Mouse (Mus musculus): Measurements from ENCODE around the gene Zfp286. TPM values are rescaled to one million over a fixed set of nuclear protein-coding genes. Genes with fewer than 3 reads are reported as not detected.

The Zfp286 gene
- total RNA-seq, 2 experiments from 2014 or later: 2.0 to 2.5 TPM

- DNase-seq (ENCODE audit: low spot score in 2 of 2): no peak
These were observed 78.6 kb downstream of the Zfp286 start for GRCm38 (mm10) chr11:62710657-62711056.

DNA sequence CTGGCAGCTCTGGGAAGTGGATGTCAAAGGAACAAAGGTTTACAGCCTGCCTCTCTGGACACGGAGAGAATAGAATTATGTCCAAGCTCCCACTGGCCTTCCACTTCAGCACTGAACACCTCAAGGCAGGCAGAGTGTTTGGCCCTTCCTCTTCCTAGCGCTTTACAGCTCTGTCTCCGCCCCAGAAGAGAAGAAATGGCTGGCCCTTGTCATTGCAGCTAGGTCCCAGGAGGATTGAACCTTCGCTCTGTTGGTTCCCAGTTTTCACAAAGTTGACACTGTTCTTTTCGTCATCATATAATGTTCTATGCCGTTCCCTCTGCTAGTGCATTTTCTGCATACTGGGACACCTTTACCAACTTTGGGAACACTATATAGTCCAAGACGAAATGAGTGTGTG lies 81.0 kb downstream of the Zfp286 start:
- DNase-seq (ENCODE audit: low spot score in 2 of 2): no peak

- no peak for DNase-seq (ENCODE audit: low spot score in 2 of 2)
These were observed 83.1 kb downstream of the Zfp286 start for GRCm38 (mm10) chr11:62706141-62706540.

Other genes with a start within 250 kb of the Zfp286 start
- gene Ubb, start 238.3 kb downstream of the Zfp286 start, total RNA-seq (2021): 1,000 to 10,000 TPM; 1,040 to 1,434 TPM
- 1 to 10 TPM; 3.4 to 7.2 TPM for gene Trpv2, start 215.0 kb downstream of the Zfp286 start, total RNA-seq (2021)
- 10 to 100 TPM; 13.9 to 23.5 TPM for gene Lrrc75a, start 140.9 kb downstream of the Zfp286 start, total RNA-seq (2021)
- gene Mmgt2, start 140.8 kb downstream of the Zfp286 start, total RNA-seq (2021): 10 to 100 TPM; 26.5 to 36.7 TPM
- gene Zfp287, start 57.6 kb downstream of the Zfp286 start, total RNA-seq (2021): 1 to 10 TPM; 2.9 to 3.9 TPM
- gene Gm10428, start 36.4 kb downstream of the Zfp286 start, total RNA-seq (2021): not detected
- gene Trim16, start 30.8 kb upstream of the Zfp286 start, total RNA-seq (2021): 1 to 10 TPM; 6.4 to 9.8 TPM
- 1 to 10 TPM in 1 of 2 experiments, under 1 TPM in 1; 0.76 to 1.4 TPM for gene Fbxw10, start 57.6 kb upstream of the Zfp286 start, total RNA-seq (2021)
- gene Tvp23b, start 90.0 kb upstream of the Zfp286 start, total RNA-seq (2021): 10 to 100 TPM; 40.1 to 55.9 TPM
- not detected for gene Cdrt4, start 161.7 kb upstream of the Zfp286 start, total RNA-seq (2021)